Mouse (Mus musculus) frontal cortex, postnatal 25 days (tissue): ENCODE data around the gene Usp43.
A peak's percentile ranks its signal among the peaks of the same experiment; 100 is the strongest.

ENCODE experiments used
- DNase-seq, 2 experiments: peaks; one replicate each; pipeline ENCODE4 v3.0.0; 2022; ENCODE audit warnings: low spot score in 2 of 2

Gene Usp43

GRCm38 (mm10) chr11:67921827-67922754, at the start of gene Usp43:
Gene Usp43, minus strand, starts transcription at chr11:67922153.
- DNase-seq, result no peak

GRCm38 (mm10) chr11:67967831-67968230, 45.9 kb upstream of the Usp43 start:
- no peak for DNase-seq

- DNase-seq, result peak; percentile 90 to 91
Observed at GRCm38 (mm10) chr11:67965905-67966878, 44.2 kb upstream of the Usp43 start, which contains the start of gene Stx8. Gene Stx8, plus strand, starts transcription at chr11:67966193.

GRCm38 (mm10) chr11:67965242-67965883, 43.4 kb upstream of the Usp43 start, which contains the start of gene Cfap52:
Gene Cfap52, minus strand, starts transcription at chr11:67965651.
- peak; percentile 76 to 78 for DNase-seq

GRCm38 (mm10) chr11:67964110-67964509, 42.2 kb upstream of the Usp43 start:
- no peak for DNase-seq

GRCm38 (mm10) chr11:67954413-67954812, 32.5 kb upstream of the Usp43 start:
- no peak for DNase-seq

GRCm38 (mm10) chr11:67953604-67954003, 31.7 kb upstream of the Usp43 start:
- no peak for DNase-seq

GRCm38 (mm10) chr11:67949475-67949874, 27.5 kb upstream of the Usp43 start:
- DNase-seq, result no peak

- DNase-seq, result no peak
Observed at GRCm38 (mm10) chr11:67948229-67948628, 26.3 kb upstream of the Usp43 start.

GRCm38 (mm10) chr11:67932156-67932555, 10.2 kb upstream of the Usp43 start:
- DNase-seq, result no peak

- DNase-seq, result no peak
Observed at GRCm38 (mm10) chr11:67926348-67927055, 4.5 kb upstream of the Usp43 start.

- no peak for DNase-seq
Observed at GRCm38 (mm10) chr11:67925000-67925399, 3.0 kb upstream of the Usp43 start.

GRCm38 (mm10) chr11:67923720-67924119, 1.8 kb upstream of the Usp43 start:
- DNase-seq, result no peak

GRCm38 (mm10) chr11:67922755-67923125, 787 bp upstream of the Usp43 start:
- DNase-seq, result peak; percentile 11 to 54

GRCm38 (mm10) chr11:67921091-67921826, 694 bp downstream of the Usp43 start:
- DNase-seq, result peak; percentile 11 to 26

GRCm38 (mm10) chr11:67920226-67920960, 1.6 kb downstream of the Usp43 start:
- DNase-seq, result no peak

GRCm38 (mm10) chr11:67919593-67919992, 2.4 kb downstream of the Usp43 start:
- DNase-seq, result no peak

- no peak for DNase-seq
Observed at GRCm38 (mm10) chr11:67917126-67917525, 4.8 kb downstream of the Usp43 start.

- no peak for DNase-seq
Observed at GRCm38 (mm10) chr11:67911074-67911473, 10.9 kb downstream of the Usp43 start.

- no peak for DNase-seq
Observed at GRCm38 (mm10) chr11:67903756-67904155, 18.2 kb downstream of the Usp43 start.
